Mouse (Mus musculus): ENCODE measurements around the gene Ldb3. TPM values are rescaled to one million over a fixed set of nuclear protein-coding genes. Genes with fewer than 3 reads are reported as not detected.

Ldb3 gene
- total RNA-seq, 2 experiments from 2014 or later = 2.2 to 3.1 TPM

DNA sequence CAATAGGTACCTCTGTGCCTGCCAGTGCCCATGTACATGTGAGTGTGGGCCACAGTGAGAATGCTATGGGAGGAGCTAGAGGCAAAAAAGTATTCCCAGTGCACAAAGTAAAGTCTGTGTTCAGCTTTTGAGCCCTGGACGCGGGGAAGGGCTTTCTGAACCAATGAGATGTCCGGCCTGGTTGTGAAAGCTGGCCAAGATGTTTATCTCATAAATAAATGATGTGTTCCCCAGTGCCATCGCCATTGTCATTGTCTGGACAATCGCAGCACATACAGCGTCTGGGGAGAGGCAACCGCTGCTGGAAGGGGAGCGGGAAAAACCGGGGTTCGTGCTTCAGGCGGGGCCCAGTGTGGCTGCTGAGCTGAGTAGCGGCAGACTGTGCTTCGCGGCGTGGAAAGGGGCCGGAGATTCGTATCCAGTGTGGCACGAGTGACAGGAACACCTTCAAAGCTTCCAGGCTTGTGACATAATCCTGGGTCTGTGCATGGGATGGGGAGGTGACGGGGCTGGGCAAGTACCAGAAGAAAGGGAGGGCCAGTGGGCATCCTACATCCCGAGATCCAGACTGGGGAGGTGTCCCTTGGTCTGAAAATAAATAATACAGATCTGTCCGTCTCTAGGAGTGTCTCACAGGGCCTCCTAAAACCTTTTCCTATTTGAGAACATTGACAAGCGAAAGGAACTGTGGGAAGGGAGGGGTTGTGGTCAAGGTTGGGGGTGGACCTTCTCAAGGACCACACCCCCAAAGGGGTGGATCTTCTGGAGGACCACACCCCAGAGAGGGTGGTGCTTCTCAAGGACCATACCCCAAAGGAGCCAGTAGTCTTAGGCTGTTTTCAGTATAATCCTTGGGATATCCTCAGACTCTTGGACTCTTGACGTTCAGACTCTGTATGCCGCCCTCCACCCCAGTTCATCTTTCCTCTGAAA is 2.5 kb upstream of the Ldb3 start:
- DNase-seq (ENCODE audit: low spot score in 2 of 2) = no peak

DNA sequence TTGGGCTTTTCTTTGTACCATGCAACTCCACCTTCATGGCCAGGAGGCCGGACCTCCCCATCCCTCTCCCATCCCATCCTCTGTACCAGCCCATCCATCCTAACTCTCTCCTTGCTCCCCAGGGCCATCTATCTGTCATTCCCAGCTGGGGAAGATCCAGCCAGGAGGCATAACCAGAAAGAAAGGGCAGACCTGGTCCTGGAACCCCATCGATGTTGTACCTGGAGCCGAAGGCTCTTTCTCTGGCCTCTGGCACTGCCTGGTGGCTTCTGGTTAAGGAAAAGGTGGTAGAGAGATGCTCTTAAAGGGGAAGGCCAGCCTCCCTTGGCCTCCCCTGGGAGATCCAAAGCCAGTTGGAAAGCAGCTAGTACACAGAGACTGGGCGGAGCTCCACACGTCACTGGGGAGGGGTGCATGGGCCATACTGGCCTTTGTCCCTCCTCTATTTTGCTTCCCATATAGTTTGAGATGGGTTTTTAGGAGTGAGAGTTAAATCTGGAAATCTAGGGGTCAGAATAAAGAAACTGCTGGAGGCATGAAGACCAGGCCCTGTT is 1.6 kb upstream of the Ldb3 start:
- DNase-seq (ENCODE audit: low spot score in 2 of 2) = no peak

DNA sequence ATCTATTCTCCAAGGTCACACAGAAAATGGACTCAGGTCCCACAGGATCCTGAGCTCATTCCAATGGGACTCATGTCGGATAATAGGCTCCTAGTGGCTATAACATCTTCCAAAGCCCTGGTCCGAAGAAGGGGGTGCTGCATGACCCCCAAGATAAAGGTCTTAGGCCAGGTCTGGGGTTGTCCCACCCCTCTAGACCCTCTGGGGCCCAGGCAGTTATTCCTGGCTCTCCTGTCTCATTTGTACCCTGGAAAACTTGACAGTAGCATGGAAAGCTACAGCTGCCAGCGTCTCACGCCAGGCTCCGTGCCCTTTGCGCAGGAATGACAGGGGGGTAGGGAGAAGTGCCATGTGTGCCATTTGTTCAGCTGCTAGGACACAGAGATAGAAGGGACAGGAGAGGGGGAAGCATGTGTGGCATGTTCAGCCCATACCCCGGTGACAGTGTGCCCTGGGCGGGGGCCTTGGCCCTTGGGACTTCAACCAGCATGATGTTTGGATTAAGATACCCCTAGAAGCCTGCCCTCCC is 767 bp upstream of the Ldb3 start:
- DNase-seq (ENCODE audit: low spot score in 2 of 2) = no peak

DNA sequence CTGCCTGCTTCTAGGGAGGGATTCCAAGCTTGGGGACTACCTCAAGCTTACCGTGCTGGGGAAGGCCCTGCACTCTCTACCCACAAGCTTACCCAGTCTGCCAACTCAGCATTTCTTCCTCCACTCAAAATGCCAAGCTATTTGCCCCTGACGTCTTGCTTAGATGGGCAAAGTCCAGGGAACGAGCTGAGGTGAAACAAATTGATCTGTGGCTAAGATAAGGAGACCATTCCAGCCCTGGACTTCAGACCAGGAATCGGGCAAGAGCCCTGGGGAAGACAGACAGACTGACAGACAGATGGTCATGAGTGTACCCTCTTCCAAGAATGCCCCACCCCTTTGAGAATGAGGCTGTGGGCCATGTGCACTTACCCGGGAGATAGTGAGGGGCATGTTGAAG is 477 bp downstream of the Ldb3 start:
- DNase-seq (ENCODE audit: low spot score in 2 of 2) = no peak

DNA sequence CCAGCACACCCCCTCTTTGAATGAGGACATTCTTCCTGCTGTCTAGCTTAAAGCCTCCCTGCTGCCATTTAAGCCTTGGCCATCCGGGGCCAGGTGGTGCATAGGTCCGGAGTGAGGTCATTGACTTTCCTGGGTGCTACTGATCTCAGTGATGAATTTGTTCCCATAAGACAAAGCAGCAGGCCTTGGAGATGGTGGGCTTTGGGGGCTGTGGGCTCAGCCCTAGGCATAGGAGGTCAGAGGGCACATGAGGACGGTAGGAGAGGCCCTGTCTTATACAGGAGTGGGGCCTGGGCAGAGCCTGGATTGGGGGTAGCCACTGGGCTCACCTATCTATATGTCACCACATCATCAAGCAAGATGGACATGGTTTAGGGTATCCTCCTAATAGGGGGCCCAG is 1.6 kb downstream of the Ldb3 start:
- DNase-seq (ENCODE audit: low spot score in 2 of 2) = no peak

DNA sequence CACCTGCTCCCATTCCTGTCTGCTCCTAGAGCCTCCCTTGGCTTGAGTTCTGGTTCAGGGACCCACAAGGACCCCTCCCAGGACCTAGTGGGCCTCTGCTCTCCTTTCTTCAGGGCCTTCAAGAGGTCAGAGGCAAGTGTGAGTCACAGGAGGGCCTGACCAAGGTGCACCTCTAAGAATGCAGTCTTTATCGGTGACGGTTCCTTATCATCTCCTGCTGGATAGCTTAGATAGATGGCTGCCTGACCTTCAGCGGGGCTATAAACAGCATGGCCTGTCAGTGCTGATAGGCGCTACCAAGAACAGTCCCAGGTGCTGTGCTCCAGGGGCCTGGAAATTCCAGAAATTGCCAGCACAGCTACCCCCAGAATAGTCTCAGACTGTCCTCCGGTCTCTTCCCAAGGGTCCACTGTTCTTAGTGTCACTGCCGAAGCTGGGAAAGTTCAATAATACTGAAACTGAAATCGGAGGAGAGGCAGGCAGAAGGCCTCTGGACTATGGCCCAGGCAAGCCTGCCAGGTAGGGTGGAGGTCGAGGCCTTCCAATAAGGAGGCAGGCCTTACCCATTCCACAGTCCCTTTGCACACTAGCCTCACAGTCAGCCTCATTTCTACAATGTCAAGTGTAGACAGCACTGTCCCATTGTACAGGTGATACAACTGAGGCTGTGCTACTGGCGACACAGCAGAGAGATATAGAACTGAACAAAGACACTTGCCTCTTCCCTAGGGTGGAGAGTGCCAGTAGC is 3.0 kb downstream of the Ldb3 start:
- no peak for DNase-seq (ENCODE audit: low spot score in 2 of 2)

DNA sequence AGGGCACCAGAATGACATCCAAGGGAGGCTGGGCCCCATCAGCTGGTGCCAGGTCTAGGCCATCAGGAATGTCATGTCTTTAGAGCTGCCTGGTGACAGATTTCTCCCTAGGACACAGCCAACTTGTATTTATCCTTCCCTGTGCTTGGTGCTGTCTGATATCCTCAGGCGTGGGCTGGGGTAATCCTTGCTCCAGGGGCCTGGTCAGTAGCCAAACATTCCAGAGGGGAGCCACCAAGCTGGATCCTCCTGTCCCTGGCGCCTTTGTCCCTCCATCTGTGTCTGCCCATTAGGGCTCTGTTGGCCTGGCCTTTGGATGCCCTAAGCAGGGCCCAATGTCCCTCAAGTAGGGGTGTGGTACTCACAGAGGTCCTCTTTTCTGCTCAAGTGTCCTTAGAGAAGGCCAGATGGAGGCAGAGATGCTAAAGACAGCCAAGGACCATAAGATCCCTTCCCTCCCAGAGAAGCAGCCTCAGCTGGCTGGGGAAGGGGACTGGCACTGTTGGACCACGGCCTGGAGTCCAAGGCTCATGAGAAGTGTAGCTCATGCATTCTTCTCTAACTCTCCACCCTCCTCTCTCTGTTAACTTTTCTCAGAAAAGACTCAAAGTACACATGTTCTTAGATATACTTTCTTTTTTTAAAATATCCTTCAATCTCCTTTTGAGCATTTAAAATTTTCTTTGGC is 5.6 kb downstream of the Ldb3 start:
- no peak for DNase-seq (ENCODE audit: low spot score in 2 of 2)

DNA sequence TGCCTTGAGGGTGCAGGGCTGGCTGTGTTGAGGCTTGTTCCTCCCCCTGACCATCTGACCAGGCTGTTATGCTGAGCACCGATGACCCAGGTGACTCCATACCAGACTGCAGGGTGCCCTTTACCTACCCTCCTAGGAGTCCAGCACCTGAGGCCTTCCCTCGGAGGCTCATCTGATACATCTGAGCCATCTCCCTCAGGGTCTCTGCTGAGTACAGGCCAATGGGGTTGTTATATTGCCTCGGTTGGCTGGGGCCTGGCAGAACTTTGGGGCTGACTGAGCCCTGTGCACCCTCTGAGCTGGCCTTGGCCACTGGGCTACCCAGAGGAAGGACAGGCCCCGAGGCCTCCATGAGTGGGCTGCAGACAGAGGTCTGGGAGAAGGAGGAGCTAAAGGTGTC is 11.6 kb downstream of the Ldb3 start:
- no peak for DNase-seq (ENCODE audit: low spot score in 2 of 2)

DNA sequence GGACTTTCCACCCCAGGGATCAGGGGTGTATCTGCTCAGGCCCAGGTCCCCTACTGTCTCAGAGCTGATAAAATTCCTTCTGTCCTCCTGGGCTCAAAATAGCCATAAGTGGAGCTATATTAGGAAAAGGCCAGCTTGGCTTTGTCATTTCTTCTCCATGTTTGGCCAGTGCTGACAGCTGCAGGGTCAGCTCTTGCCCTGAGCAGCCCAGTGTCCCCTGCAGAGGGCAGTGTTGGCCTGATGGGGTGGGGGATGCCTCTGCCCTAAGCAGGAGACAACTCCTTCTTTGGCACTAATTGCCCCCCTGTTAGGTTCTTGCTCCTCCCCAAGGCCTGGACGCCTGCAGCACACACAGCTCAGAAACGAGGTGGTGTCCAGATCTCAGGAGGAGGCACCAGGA is 14.4 kb downstream of the Ldb3 start:
- DNase-seq (ENCODE audit: low spot score in 2 of 2) = no peak

DNA sequence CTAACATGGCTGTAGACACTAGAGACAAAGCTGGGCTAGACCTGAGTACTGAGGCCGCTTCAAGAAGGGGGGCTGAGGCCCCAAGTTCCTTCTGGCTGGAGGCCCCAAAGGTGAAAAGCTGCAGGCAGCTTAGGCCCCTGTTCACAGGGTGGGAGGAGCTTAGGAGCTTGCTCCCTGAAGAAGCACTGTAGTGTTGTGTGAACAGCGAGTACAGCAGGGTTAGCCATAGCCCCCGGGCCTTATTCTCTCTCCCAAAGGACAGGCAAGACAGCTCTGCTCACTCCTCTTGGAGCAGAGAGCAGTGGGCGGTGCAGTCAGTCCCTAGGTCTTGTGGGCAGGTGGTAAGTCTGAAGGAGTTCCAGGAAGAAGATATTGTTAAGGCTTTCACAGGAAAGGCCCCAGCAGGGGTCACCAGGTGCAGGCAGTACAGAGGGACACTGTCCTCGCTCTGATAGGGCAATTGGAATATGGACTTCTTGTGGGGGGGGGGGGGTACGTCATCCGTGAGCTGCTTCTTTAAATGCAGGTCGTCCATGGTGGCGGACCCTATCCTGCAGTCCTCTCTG is 15.1 kb downstream of the Ldb3 start:
- DNase-seq (ENCODE audit: low spot score in 2 of 2) = no peak

DNA sequence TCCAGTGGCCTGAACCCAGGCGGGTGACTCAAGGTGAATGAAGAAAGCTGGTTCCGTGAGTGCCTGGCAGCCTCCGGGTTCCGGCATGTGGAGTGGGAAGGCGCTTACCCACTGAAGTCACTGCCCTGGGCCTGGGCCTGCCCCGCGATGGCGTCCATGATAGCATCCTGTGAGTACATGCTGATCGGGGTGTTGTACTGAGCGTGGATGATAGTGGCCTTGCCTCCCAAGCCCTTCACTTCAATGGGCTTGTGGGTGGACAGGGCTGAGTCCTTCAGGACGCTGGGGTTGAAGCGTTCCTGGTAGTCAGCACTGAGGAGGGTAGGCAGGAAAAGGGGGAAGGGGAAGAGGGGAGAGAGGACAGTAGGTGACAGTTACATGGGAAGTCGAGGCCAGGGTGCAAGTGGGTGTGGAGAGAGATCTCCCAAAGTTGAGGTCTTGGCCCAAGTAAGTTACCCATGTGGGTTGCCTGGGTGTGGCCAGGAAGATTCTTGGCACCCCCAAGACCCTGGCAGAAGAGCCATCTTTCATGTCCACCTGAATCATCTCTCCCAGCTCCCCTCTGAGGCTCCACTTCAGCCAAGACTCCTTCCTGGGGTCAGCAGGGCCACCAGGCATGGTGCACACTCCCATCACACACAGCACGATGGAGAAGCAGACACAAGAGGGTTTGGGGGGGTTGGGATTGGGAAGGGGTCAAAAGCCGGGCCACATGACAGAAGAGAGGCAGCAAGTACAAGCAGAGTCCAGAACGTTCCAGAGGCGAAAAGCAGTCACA is 16.7 kb downstream of the Ldb3 start:
- no peak for DNase-seq (ENCODE audit: low spot score in 2 of 2)

DNA sequence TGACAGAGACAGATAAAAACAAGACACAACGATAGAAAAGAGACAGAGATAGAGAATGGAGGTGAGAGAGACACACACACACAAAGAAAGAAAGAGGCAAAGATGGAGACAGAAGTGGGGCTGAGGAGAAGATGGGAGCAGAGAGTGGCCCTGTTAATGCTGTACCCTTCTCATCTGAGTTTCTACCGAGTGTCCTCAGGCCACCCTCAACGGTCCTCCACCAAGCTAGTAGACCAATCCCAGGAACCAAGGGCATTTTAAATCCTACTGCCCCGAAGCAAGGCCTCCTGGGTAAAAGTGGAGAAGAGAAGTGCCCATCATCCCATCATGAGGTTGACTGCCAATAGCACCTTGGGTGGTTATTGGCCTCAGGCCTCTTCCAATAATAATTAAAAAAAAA is 17.6 kb downstream of the Ldb3 start:
- DNase-seq (ENCODE audit: low spot score in 2 of 2) = no peak

DNA sequence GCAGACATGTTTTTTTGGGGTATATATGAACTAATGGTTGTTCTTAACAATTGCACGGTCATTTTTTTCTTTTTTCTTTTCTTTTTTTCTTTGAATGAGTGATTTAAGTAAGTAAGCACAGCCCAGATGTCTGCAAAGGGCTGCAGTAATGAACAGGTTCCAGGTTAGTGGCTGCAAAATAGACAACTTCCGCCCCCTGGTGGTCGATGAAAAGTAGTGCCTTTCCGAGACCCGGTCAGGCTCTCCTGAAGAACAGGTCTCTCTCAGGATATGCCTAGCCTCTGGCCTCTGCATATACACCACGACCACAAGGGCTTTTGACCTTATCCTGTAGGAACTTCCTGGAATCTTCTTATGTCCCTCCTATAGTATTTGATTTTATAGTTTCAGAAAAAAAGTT is 18.2 kb downstream of the Ldb3 start:
- peak; percentile 87 to 92 for DNase-seq (ENCODE audit: low spot score in 2 of 2)

DNA sequence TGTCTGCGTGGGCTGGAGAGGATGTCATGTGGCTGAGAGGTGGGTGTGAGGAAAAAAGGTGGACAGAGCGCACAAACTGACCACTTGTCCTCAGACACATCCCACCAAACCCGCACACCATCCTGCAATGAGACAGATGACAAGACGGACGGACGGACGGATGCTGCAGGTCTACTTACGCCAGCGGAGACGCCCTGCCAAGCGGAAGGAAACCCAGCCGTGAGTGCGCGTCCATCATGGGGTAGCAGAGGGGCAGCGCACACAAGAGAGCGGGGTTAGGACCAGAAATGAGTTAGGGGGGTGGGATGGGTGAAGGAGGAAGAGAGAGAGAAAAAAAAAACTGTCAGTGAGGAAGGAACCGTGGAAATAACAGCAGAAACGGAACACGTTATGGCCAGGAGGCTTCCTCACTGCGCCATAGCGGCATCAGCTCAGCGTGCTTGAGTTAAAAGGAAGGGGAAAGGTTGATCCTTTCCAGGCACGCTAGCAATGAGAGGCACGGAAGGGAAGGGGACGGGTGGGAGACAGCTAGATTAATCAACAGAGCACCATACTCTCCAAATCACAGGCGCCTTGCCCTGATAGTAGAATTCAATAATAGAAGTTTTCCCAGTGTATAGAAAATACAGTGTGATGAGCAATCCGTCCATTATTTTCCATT is 18.8 kb downstream of the Ldb3 start:
- peak in 1 of 2 experiments; percentile 22 for DNase-seq (ENCODE audit: low spot score in 2 of 2)

DNA sequence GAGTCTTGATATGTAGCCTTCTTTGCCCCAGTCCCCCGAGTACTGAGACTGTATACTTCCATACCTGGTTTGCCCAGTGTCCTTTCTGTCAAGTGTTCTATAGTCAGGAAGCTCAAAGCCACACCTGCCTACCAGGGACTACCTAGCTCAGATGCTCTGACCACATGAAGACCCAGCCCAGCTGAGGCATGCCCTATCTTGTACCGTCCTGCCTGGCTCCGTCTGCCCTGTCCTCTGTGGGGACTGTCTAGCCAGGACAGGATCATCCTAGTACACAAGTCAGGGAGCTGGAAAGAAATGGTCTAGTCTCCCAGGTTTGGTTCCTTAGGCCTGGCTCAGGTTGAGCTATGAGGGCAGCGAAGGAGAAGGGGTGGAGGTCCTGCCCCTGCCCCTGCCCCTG is 19.9 kb downstream of the Ldb3 start:
- no peak for DNase-seq (ENCODE audit: low spot score in 2 of 2)

DNA sequence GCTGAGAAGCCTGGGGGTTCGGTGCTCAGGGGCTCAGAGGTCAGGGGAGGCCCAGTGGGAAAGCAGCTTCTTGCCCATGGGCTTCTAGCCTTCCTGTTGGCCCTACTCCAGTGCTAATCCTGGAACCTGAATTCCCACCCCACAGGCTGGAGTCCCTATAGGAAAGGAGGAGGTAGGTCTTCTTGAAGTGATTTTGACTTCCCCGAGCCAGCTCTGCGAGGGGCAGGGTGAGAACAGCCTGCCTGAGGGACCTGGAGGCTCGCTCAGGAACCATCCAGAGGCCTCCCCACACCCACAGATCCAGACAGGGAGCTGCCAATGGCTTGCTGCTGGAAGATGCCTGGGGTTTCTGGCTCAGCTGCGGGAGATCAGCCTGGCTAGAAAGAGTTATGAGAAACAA is 20.8 kb downstream of the Ldb3 start:
- no peak for DNase-seq (ENCODE audit: low spot score in 2 of 2)

DNA sequence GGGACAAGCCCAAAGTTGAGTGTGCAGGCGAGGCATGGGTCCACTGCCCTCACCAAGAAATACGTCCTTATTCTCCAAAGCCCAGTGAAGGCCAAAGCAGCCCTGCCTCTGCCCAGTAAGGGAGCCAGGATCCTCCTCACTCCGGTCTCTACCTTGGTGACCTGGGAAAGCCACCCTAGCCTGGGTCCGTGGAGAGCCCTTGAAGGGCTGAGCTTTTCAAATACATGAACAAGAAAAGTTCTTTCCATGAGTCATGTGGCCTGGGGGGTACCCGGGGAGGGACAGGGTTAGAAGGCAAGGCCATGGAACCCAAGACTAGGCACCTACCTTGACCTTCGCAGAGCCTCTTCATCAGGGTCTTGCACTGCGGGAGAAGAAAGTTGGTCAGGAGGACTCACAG is 22.0 kb downstream of the Ldb3 start:
- no peak for DNase-seq (ENCODE audit: low spot score in 2 of 2)

DNA sequence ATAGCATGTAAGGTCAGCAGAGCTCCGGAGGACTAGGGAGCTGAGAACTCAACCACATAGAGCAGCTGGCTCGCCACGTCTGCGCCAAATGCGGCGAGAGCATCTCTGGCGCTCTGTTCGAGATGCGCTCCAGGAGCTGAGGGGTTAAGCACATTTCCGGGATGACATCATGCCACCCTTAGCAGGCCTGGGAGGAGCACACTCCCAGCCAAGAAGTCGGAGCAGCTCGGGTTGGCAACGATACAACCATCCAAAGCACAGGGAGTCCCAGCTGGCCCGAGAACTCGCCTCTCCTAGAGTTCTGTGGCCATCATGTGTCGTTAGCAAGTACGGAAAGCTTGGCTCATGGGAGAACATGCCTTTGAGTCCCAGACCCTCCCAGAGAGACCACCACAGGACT is 22.8 kb downstream of the Ldb3 start:
- peak in 1 of 2 experiments; percentile 12 for DNase-seq (ENCODE audit: low spot score in 2 of 2)

DNA sequence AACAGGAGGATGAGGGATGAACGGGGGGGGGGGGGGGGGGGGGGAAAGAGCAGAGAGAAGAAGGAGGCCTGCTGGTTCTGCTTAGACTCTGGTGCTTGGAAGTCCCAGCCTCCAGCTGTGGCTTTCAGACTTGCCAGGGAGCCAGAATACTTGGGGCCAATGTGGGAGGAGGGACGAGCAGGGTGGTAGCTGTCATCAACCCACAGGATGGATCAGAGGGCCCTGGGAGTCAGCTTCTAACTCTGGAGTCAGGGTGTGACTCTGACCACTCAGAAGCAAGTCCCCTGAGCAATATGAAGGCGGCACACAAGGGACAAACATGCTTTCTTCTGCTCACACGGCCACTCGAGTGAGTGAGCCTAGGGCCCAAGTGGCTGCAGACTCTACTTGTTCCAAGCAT is 23.8 kb downstream of the Ldb3 start:
- no peak for DNase-seq (ENCODE audit: low spot score in 2 of 2)

DNA sequence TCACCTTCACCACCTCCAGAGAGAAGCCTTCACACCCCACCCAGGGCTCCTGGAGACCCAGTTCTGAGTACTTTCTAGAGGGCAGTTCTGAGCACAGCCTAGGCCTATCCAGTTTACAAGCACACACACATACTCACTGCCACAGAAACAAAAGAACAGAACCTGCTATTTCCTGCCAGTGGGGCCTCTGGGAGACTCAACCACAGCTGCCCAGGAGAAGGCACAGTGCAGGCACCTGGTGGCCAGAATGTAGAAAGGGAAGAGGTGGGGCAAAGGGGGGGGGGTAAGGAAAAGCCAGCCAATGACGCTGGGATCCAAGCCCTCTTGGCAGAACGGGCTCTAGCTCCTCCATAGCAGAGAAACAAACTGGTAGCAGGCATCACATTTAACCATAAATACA is 26.1 kb downstream of the Ldb3 start:
- DNase-seq (ENCODE audit: low spot score in 2 of 2) = no peak
